Mouse (Mus musculus): Measurements from ENCODE around the gene Cma1.

DNA sequence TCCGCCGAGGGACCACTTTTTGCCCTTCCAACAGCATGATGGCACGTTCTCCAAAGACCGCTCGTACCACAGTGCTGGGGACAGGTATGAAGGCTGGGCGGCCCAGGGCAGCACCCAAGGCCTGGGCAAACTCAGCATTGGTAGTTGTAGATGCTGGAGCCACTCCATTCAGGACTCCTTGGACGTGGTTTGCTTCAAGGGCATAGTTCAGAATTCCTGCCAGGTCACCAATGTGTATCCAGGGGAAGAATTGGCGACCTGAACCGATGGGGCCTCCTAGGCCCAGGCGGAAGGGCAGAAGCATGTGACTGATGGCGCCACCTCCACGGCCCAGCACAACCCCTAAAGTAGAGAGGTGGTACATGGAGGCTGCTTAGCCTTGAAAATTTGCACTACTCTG lies 46.8 kb downstream of the Cma1 start:
- TF ChIP-seq CTCF (IDR thresholded peaks at IDR 0.05; ENCODE audit: control insufficient read depth, insufficient read depth, insufficient read length) (no peak), MYOD1 (IDR thresholded peaks at IDR 0.05; ENCODE audit: control insufficient read depth, insufficient read length, low read depth) (no peak), MYOG (IDR thresholded peaks at IDR 0.05; ENCODE audit: control insufficient read depth, extremely low read depth, insufficient read length) (no peak)
